Mouse (Mus musculus): ENCODE results near the gene 1700012P22Rik. TPM values are rescaled to one million over a fixed set of nuclear protein-coding genes. Genes with fewer than 3 reads are reported as not detected.

The 1700012P22Rik gene
- total and polyA plus RNA-seq, 3 experiments: not detected

DNA sequence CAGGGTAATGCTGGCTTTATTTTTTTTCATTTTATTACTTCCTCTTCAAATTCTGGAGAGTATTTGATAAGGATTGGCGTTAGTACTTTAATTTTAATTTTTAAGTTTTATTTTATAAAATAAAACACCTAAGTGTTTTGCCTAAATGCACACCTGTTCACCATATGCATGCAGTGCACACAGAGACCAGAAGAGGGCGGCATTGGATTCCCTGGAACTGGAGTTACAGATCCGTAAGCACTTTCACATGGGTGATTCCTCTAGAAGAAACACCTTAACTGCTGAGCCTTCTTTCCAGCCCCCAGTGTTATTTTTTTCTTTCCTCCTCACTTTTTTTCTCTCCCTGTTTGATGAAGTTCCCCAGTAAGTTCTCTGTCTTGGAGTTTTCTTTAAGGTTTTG lies 9.7 kb downstream of the 1700012P22Rik start:
- H3K27me3 ChIP-seq (replicated peaks): peaks cover 4% of the 10 kb centered on the region
- in situ Hi-C loops (cut with MboI; ENCODE audit: low pct_ligation_motif_present, low pct_unique_long_range_greater_than_20kb, low sequenced_read_pairs): no loop called here
- H3K4me1 ChIP-seq (ENCODE audit: control insufficient read depth in 1 of 2, insufficient read depth in 2 of 2): no peaks in the 10 kb centered on the region
- no peak overlapping the region for H3K9ac ChIP-seq (ENCODE audit: insufficient read depth, low read depth)
- peak; percentile 18 for DNase-seq (ENCODE audit: extremely low read depth)
- H3K4me2 ChIP-seq (ENCODE audit: insufficient read depth, low read depth, poor library complexity, severe bottlenecking): no peak overlapping the region
- TF ChIP-seq RAD21 (IDR thresholded peaks at IDR 0.05; ENCODE audit: low read depth, low read length) (peak; percentile 20), CTCF (conservative IDR thresholded peaks at IDR 0.05 in 1 of 2, IDR thresholded peaks at IDR 0.05 in 1 of 2; ENCODE audit: low read depth in 2 of 2, low read length in 2 of 2) (peak; percentile 36 to 51), MAZ (IDR thresholded peaks at IDR 0.05; ENCODE audit: low read depth, low read length) (no peak)
- peaks cover 7% of the 10 kb centered on the region for H3K9me3 ChIP-seq (replicated peaks; ENCODE audit: low read length)
- no peaks in the 10 kb centered on the region for H3K36me3 ChIP-seq (replicated peaks in 1 of 2; ENCODE audit: control insufficient read depth in 1 of 2, insufficient read depth in 1 of 2, low read length in 1 of 2)
- no peaks in the 10 kb centered on the region for H3K79me2 ChIP-seq (replicated peaks; ENCODE audit: control insufficient read depth, extremely low read depth, insufficient read depth, poor library complexity, severe bottlenecking)
- dilution Hi-C loops (cut with MboI; ENCODE audit: extremely low pct_ligation_motif_present, extremely low pct_unique_long_range_greater_than_20kb, low sequenced_read_pairs): no loop called here
- H3K27ac ChIP-seq (ENCODE audit: insufficient read depth, low read depth): no peak overlapping the region
- H3K4me3 ChIP-seq (replicated peaks in 1 of 3; ENCODE audit: low read depth in 2 of 3, low read length in 2 of 3, poor library complexity in 1 of 3): no peak overlapping the region

GRCm38 (mm10) chr4:144424590-144424989 lies 14.0 kb downstream of the 1700012P22Rik start:
- Histone ChIP-seq H3K36me3 (replicated peaks in 1 of 2; ENCODE audit: control insufficient read depth in 1 of 2, insufficient read depth in 1 of 2, low read length in 1 of 2) (no peaks in the 10 kb centered on the region), H3K4me3 (replicated peaks in 1 of 3; ENCODE audit: low read depth in 2 of 3, low read length in 2 of 3, poor library complexity in 1 of 3) (no peak overlapping the region), H3K4me2 (ENCODE audit: insufficient read depth, low read depth, poor library complexity, severe bottlenecking) (no peak overlapping the region), H3K27me3 (replicated peaks) (peaks cover 6% of the 10 kb centered on the region), H3K27ac (ENCODE audit: insufficient read depth, low read depth) (no peak overlapping the region), H3K9ac (ENCODE audit: insufficient read depth, low read depth) (no peak overlapping the region), H3K4me1 (ENCODE audit: control insufficient read depth in 1 of 2, insufficient read depth in 2 of 2) (no peaks in the 10 kb centered on the region), H3K9me3 (replicated peaks; ENCODE audit: low read length) (peaks cover 16% of the 10 kb centered on the region), H3K79me2 (replicated peaks; ENCODE audit: control insufficient read depth, extremely low read depth, insufficient read depth, poor library complexity, severe bottlenecking) (no peaks in the 10 kb centered on the region)
- TF ChIP-seq TBP (conservative IDR thresholded peaks at IDR 0.05; ENCODE audit: low read depth, low read length) (no peak), KAT2A (IDR thresholded peaks at IDR 0.05; ENCODE audit: insufficient replicate concordance, low read length) (no peak), BHLHE40 (IDR thresholded peaks at IDR 0.05; ENCODE audit: low read depth, low read length) (no peak), ZMIZ1 (IDR thresholded peaks at IDR 0.05; ENCODE audit: low read depth, low read length) (no peak), ZC3H11A (IDR thresholded peaks at IDR 0.05; ENCODE audit: low read depth, low read length) (no peak), POLR2A (IDR thresholded peaks at IDR 0.05; ENCODE audit: low read depth, low read length) (no peak), CHD2 (IDR thresholded peaks at IDR 0.05; ENCODE audit: low read length) (no peak), NELFE (IDR thresholded peaks at IDR 0.05; ENCODE audit: low read depth, low read length) (no peak), MAFK (IDR thresholded peaks at IDR 0.05; ENCODE audit: insufficient replicate concordance, low read length) (no peak), RAD21 (IDR thresholded peaks at IDR 0.05; ENCODE audit: low read depth, low read length) (no peak), GABPA (IDR thresholded peaks at IDR 0.05; ENCODE audit: insufficient replicate concordance, low read depth, low read length) (no peak), POLR2AphosphoS2 (IDR thresholded peaks at IDR 0.05; ENCODE audit: low read depth, low read length) (no peak), MEF2A (IDR thresholded peaks at IDR 0.05; ENCODE audit: borderline replicate concordance, low read depth, low read length) (no peak)
- DNase-seq (ENCODE audit: extremely low read depth): no peak
- in situ Hi-C loops (cut with MboI; ENCODE audit: low pct_ligation_motif_present, low pct_unique_long_range_greater_than_20kb, low sequenced_read_pairs) (no loop called here), dilution Hi-C loops (cut with MboI; ENCODE audit: extremely low pct_ligation_motif_present, extremely low pct_unique_long_range_greater_than_20kb, low sequenced_read_pairs) (no loop called here)

- TF ChIP-seq ZMIZ1 (IDR thresholded peaks at IDR 0.05; ENCODE audit: low read depth, low read length): no peak
- no peak for TF ChIP-seq MAZ (IDR thresholded peaks at IDR 0.05; ENCODE audit: low read depth, low read length)
- no peak for TF ChIP-seq ZKSCAN1 (IDR thresholded peaks at IDR 0.05; ENCODE audit: borderline replicate concordance, low read depth, low read length)
- TF ChIP-seq MEF2A (IDR thresholded peaks at IDR 0.05; ENCODE audit: borderline replicate concordance, low read depth, low read length): no peak
- no peak for TF ChIP-seq MAX (IDR thresholded peaks at IDR 0.05; ENCODE audit: low read length)
- peak; percentile 25 to 35; a peak in 1 of 4 replicates for TF ChIP-seq CTCF (conservative IDR thresholded peaks at IDR 0.05 in 1 of 2, IDR thresholded peaks at IDR 0.05 in 1 of 2; ENCODE audit: low read depth in 2 of 2, low read length in 2 of 2)
- TF ChIP-seq RAD21 (IDR thresholded peaks at IDR 0.05; ENCODE audit: low read depth, low read length): no peak; the same call in 1 of the 2 replicates
- no peak for TF ChIP-seq POLR2AphosphoS2 (IDR thresholded peaks at IDR 0.05; ENCODE audit: low read depth, low read length)
- no peak for TF ChIP-seq JUND (conservative IDR thresholded peaks at IDR 0.05; ENCODE audit: low read depth, low read length)
- DNase-seq (ENCODE audit: extremely low read depth): peak; percentile 16
- Histone ChIP-seq H3K4me2 (ENCODE audit: insufficient read depth, low read depth, poor library complexity, severe bottlenecking) (no peak overlapping the region), H3K79me2 (replicated peaks; ENCODE audit: control insufficient read depth, extremely low read depth, insufficient read depth, poor library complexity, severe bottlenecking) (no peaks in the 10 kb centered on the region), H3K27me3 (replicated peaks) (peaks cover 3% of the 10 kb centered on the region), H3K9ac (ENCODE audit: insufficient read depth, low read depth) (no peak overlapping the region), H3K4me1 (ENCODE audit: control insufficient read depth in 1 of 2, insufficient read depth in 2 of 2) (no peaks in the 10 kb centered on the region), H3K4me3 (replicated peaks in 1 of 3; ENCODE audit: low read depth in 2 of 3, low read length in 2 of 3, poor library complexity in 1 of 3) (no peak overlapping the region), H3K27ac (ENCODE audit: insufficient read depth, low read depth) (no peak overlapping the region), H3K9me3 (replicated peaks; ENCODE audit: low read length) (peaks cover 35% of the 10 kb centered on the region), H3K36me3 (replicated peaks in 1 of 2; ENCODE audit: control insufficient read depth in 1 of 2, insufficient read depth in 1 of 2, low read length in 1 of 2) (no peaks in the 10 kb centered on the region)
- in situ Hi-C loops (cut with MboI; ENCODE audit: low pct_ligation_motif_present, low pct_unique_long_range_greater_than_20kb, low sequenced_read_pairs) (no loop called here), dilution Hi-C loops (cut with MboI; ENCODE audit: extremely low pct_ligation_motif_present, extremely low pct_unique_long_range_greater_than_20kb, low sequenced_read_pairs) (no loop called here)
Observed at GRCm38 (mm10) chr4:144420644-144421043, 17.9 kb downstream of the 1700012P22Rik start.

Data from CH12.LX (cell line).